Mouse (Mus musculus) kidney, adult 2 months (tissue): ENCODE results near the gene Hist1h4d. TPM values are rescaled to one million over a fixed set of nuclear protein-coding genes. Genes with fewer than 3 reads are reported as not detected.
"Not testable (repeated sequence)": the region's sequence is repeated elsewhere in the genome, so short reads cannot be mapped to it uniquely, and the experiment has no call there.

ENCODE experiments used
- DNase-seq: peaks from one replicate; pipeline ENCODE4 v3.0.0; 2021
- H3K27ac ChIP-seq: fragments of 200-500 bp; 2 replicates; pipeline ENCODE4 v1.5.1; 2012; ENCODE audit warnings: low read depth, low read length, control low read depth, inconsistent platforms; ENCODE audit not compliant: insufficient read depth
- H3K27me3 ChIP-seq: fragments of 200-500 bp; replicated peaks from 2 replicates; pipeline ENCODE4 v1.6.1; 2012; ENCODE audit warnings: mild to moderate bottlenecking, moderate library complexity, low read length, inconsistent platforms; ENCODE audit not compliant: control insufficient read depth, insufficient read depth
- H3K36me3 ChIP-seq: fragments of 200-500 bp; 2 replicates; pipeline ENCODE4 v1.6.1; 2012; ENCODE audit warnings: mild to moderate bottlenecking, moderate library complexity, low read length, inconsistent platforms; ENCODE audit not compliant: control insufficient read depth, insufficient read depth
- H3K4me1 ChIP-seq: fragments of 200-500 bp; 2 replicates; pipeline ENCODE4 v1.6.1; 2011; ENCODE audit warnings: low read length; ENCODE audit not compliant: control insufficient read depth, insufficient read depth
- H3K4me3 ChIP-seq: fragments of 200-500 bp; 2 replicates; pipeline ENCODE4 v1.5.1; 2011; ENCODE audit warnings: mild to moderate bottlenecking, low read depth, low read length, control low read depth; ENCODE audit not compliant: insufficient read depth
- CTCF ChIP-seq: fragments of 200-500 bp; conservative IDR thresholded peaks from 2 replicates; pipeline ENCODE4 v1.5.1; 2011; ENCODE audit warnings: low read depth, mild to moderate bottlenecking, control low read depth, low read length, moderate library complexity, mixed read lengths; ENCODE audit not compliant: insufficient read depth, insufficient read length
- POLR2A ChIP-seq: fragments of 200-500 bp; IDR thresholded peaks from one replicate; pipeline ENCODE4 v1.6.1; 2011; ENCODE audit warnings: low read depth, low read length, control low read depth
- WGBS: fragments of 180-500 bp; shearing (Covaris S2); methylation state at CpG from one replicate; pipeline ENCODE4 v1.1.7; 2018; 5-methylcytosine and 5-hydroxymethylcytosine counted together
- polyA plus RNA-seq: library from polyadenylated mRNA; depleted of rRNA; stranded (reverse); fragments of >200 nt; gene quantifications from 2 replicates; pipeline ENCODE4 v1.2.3, GENCODE M21; 2012

Hist1h4d gene
- polyA plus RNA-seq, 1 experiment: 3.7 TPM

- no peak for TF ChIP-seq CTCF
- TF ChIP-seq POLR2A: no peak
- no peak for DNase-seq
- Histone ChIP-seq H3K36me3 (no peaks in the 10 kb centered on the region), H3K27ac (no peak overlapping the region), H3K4me1 (peaks cover 11% of the 10 kb centered on the region; the same call in 1 of the 2 replicates), H3K27me3 (no peaks in the 10 kb centered on the region), H3K4me3 (no peak overlapping the region)
- WGBS: 27% methylated on average over 7 of the region's 7 CpGs
These were observed 45.1 kb upstream of the Hist1h4d start for GRCm38 (mm10) chr13:23536076-23536822.

GRCm38 (mm10) chr13:23537006-23537710, 44.2 kb upstream of the Hist1h4d start:
- 86% methylated on average over 3 of the region's 3 CpGs for WGBS
- H3K27me3 ChIP-seq: no peaks in the 10 kb centered on the region
- DNase-seq: no peak
- H3K27ac ChIP-seq: no peak overlapping the region
- no peaks in the 10 kb centered on the region for H3K36me3 ChIP-seq
- no peak for TF ChIP-seq CTCF
- TF ChIP-seq POLR2A: no peak
- peaks cover 11% of the 10 kb centered on the region; the same call in 1 of the 2 replicates for H3K4me1 ChIP-seq
- no peak overlapping the region for H3K4me3 ChIP-seq

- WGBS: 81% methylated on average over 5 of the region's 5 CpGs
- no peaks in the 10 kb centered on the region for H3K27me3 ChIP-seq
- no peak for DNase-seq
- no peaks in the 10 kb centered on the region for H3K36me3 ChIP-seq
- peaks cover 6% of the 10 kb centered on the region; the same call in 1 of the 2 replicates for H3K4me1 ChIP-seq
- TF ChIP-seq POLR2A (no peak), CTCF (no peak)
- H3K27ac ChIP-seq: no peak overlapping the region
- H3K4me3 ChIP-seq: no peak overlapping the region
These were observed 43.1 kb upstream of the Hist1h4d start for GRCm38 (mm10) chr13:23538249-23538648.

GRCm38 (mm10) chr13:23539821-23540220, 41.6 kb upstream of the Hist1h4d start:
- not testable (repeated sequence) for H3K4me1 ChIP-seq, H3K27ac ChIP-seq, H3K4me3 ChIP-seq, DNase-seq, H3K36me3 ChIP-seq, H3K27me3 ChIP-seq
- WGBS: 66% methylated on average over 1 of the region's 1 CpGs

- H3K4me3 ChIP-seq: no peak overlapping the region
- WGBS: 96% methylated on average over 3 of the region's 3 CpGs
These were observed 39.9 kb upstream of the Hist1h4d start for GRCm38 (mm10) chr13:23541497-23541896.

GRCm38 (mm10) chr13:23542225-23542980, 39.0 kb upstream of the Hist1h4d start:
- not testable (repeated sequence) for DNase-seq, H3K27me3 ChIP-seq, H3K27ac ChIP-seq, H3K4me1 ChIP-seq, H3K36me3 ChIP-seq
- WGBS: 27% methylated on average over 3 of the region's 3 CpGs
- peak overlapping the region; percentile 86 for H3K4me3 ChIP-seq

More at GRCm38 (mm10) chr13:23541497-23541896, 39.9 kb upstream of the Hist1h4d start:
- no peaks in the 10 kb centered on the region for H3K4me1 ChIP-seq
- TF ChIP-seq POLR2A: no peak
- TF ChIP-seq CTCF: no peak
- no peaks in the 10 kb centered on the region for H3K36me3 ChIP-seq
- no peak for DNase-seq
- H3K27me3 ChIP-seq: no peaks in the 10 kb centered on the region
- no peak overlapping the region for H3K27ac ChIP-seq

GRCm38 (mm10) chr13:23542999-23543607, 38.3 kb upstream of the Hist1h4d start, which contains the start of gene Hist1h2bh:
Gene Hist1h2bh (minus strand): TSS chr13:23543392.
- Histone ChIP-seq H3K4me3 (peak within 1 kb of the TSS; percentile 86), H3K27ac (peak within 1 kb of the TSS; percentile 87)
- under 1% methylated on average over 42 of the region's 42 CpGs for WGBS
- not testable (repeated sequence) for H3K27me3 ChIP-seq, H3K36me3 ChIP-seq, H3K4me1 ChIP-seq
- DNase-seq: peak; percentile 94
